8 mouse cellular contexts compared by ENCODE assay signal in genomic region chr11:4772925-4773324, GRCm38 (mm10). TPM values are rescaled to one million over a fixed set of nuclear protein-coding genes. Genes with fewer than 3 reads are reported as not detected.
DNase-seq lines count a peak whose midpoint lies in the region; ATAC-seq and TF ChIP-seq lines count a peak whose summit lies in the region.

No protein-coding gene starts in this region.

- H3K9ac ChIP-seq in intestine, postnatal 0 days (ENCODE audit: low read depth, low read length): no peak overlapping the region
- no peak overlapping the region for H3K9ac ChIP-seq in intestine, embryonic 15.5 days
- no peak overlapping the region for H3K9ac ChIP-seq in neural tube, embryonic 13.5 days

- 35% methylated on average over 3 of the region's 3 CpGs for WGBS in intestine, postnatal 0 days
- WGBS in intestine, embryonic 15.5 days: 28% methylated on average over 3 of the region's 3 CpGs
- WGBS in neural tube, embryonic 13.5 days: 26% methylated on average over 3 of the region's 3 CpGs

- intact Hi-C loops in left cerebral cortex, postnatal 25 days (cut with DNase I): no loop called here

- H3K27ac ChIP-seq in intestine, postnatal 0 days (ENCODE audit: low read depth, low read length): no peak overlapping the region
- H3K27ac ChIP-seq in intestine, embryonic 15.5 days: no peak overlapping the region
- H3K27ac ChIP-seq in neural tube, embryonic 13.5 days (replicated peaks): peak overlapping the region; percentile 67

- peaks cover 40% of the 10 kb centered on the region for H3K36me3 ChIP-seq in intestine, postnatal 0 days (ENCODE audit: control insufficient read depth, insufficient read depth)
- H3K36me3 ChIP-seq in intestine, embryonic 15.5 days: peaks cover 13% of the 10 kb centered on the region
- peaks cover 16% of the 10 kb centered on the region; the same call in 1 of the 2 replicates for H3K36me3 ChIP-seq in neural tube, embryonic 13.5 days

- H3K4me1 ChIP-seq in intestine, postnatal 0 days (replicated peaks; ENCODE audit: control insufficient read depth, insufficient read depth, low read length): no peaks in the 10 kb centered on the region
- H3K4me1 ChIP-seq in intestine, embryonic 15.5 days (replicated peaks): no peaks in the 10 kb centered on the region
- H3K4me1 ChIP-seq in neural tube, embryonic 13.5 days (replicated peaks): peaks cover 31% of the 10 kb centered on the region

- TF ChIP-seq CTCF in intestine, postnatal 0 days (IDR thresholded peaks at IDR 0.05; ENCODE audit: low read depth): peak; percentile 74

- no peaks in the 10 kb centered on the region for H3K9me3 ChIP-seq in intestine, postnatal 0 days (ENCODE audit: control insufficient read depth)
- H3K9me3 ChIP-seq in intestine, embryonic 15.5 days: no peaks in the 10 kb centered on the region
- no peaks in the 10 kb centered on the region for H3K9me3 ChIP-seq in neural tube, embryonic 13.5 days

- no peak for ATAC-seq in intestine, postnatal 0 days
- ATAC-seq in intestine, embryonic 15.5 days: no peak
- peak; percentile 25; the same call in 1 of the 2 replicates for ATAC-seq in granulocyte monocyte progenitor cell, adult 5-6 weeks (replicated peaks; ENCODE audit: poor library complexity, severe bottlenecking)
- peak; percentile 57; the same call in 1 of the 2 replicates for ATAC-seq in neural tube, embryonic 13.5 days (ENCODE audit: low read depth)

- no peaks in the 10 kb centered on the region for H3K27me3 ChIP-seq in intestine, postnatal 0 days (replicated peaks; ENCODE audit: control insufficient read depth, insufficient read depth, low read length)
- no peaks in the 10 kb centered on the region for H3K27me3 ChIP-seq in intestine, embryonic 15.5 days (replicated peaks)
- no peaks in the 10 kb centered on the region for H3K27me3 ChIP-seq in neural tube, embryonic 13.5 days

- DNase-seq in NIH3T3 (ENCODE audit: low read depth): peak; percentile 73
- DNase-seq in cerebellum, adult 9-11 months: peak; percentile 45
- DNase-seq in left cerebral cortex, postnatal 25 days (ENCODE audit: low spot score in 2 of 2): peak; percentile 52 to 60
- peak; percentile 89 for DNase-seq in thymus, postnatal 4 days

- H3K4me2 ChIP-seq in intestine, postnatal 0 days (replicated peaks; ENCODE audit: low read depth): no peak overlapping the region
- H3K4me2 ChIP-seq in intestine, embryonic 15.5 days (replicated peaks): no peak overlapping the region
- no peak overlapping the region for H3K4me2 ChIP-seq in neural tube, embryonic 13.5 days

- H3K4me3 ChIP-seq in intestine, postnatal 0 days (ENCODE audit: low read depth, low read length): no peak overlapping the region
- no peak overlapping the region for H3K4me3 ChIP-seq in intestine, embryonic 15.5 days (replicated peaks)
- H3K4me3 ChIP-seq in neural tube, embryonic 13.5 days: no peak overlapping the region

RNA-seq across cellular contexts. Expression of gene Cabp7, which starts 26.3 kb away (rescaled TPM):
- polyA plus RNA-seq in intestine, postnatal 0 days (2015; fragmentation: Nextera tagmentation; extraction: Ambion mirVana): 0.10 and 0.13 TPM in 2 replicates
- 0.13 and 0.21 TPM in 2 replicates for polyA plus RNA-seq in intestine, embryonic 15.5 days (2015; fragmentation: Nextera tagmentation; extraction: Ambion mirVana)
- not detected in 2 replicates for total RNA-seq in granulocyte monocyte progenitor cell, adult 5-6 weeks (2014; fragmentation: Nextera tagmentation)
- not detected in 2 replicates for total RNA-seq in granulocyte monocyte progenitor cell, adult 5-6 weeks (2017)
- 10 to 100 TPM; 13.8 to 16.0 TPM for total RNA-seq in left cerebral cortex, postnatal 25 days (2021)
- 2.7 and 3.3 TPM in 2 replicates for polyA plus RNA-seq in neural tube, embryonic 13.5 days (2015; fragmentation: Nextera tagmentation; extraction: Ambion mirVana)

Comparison
In these comparisons a context has a peak if more than half of its experiments do, and no peak if none do; other contexts are left out.
1. ATAC-seq: peak in granulocyte monocyte progenitor cell, adult 5-6 weeks (single experiment) and neural tube, embryonic 13.5 days (single experiment); none in intestine, postnatal 0 days (single experiment) and intestine, embryonic 15.5 days (single experiment).
2. Peak in every context shown above with its lines, with median percentiles within 50 percentile points of each other: DNase-seq.